Mouse (Mus musculus) neural tube, embryonic 10.5 days (tissue): Measurements from ENCODE around the gene Rrm2.
"Not testable (repeated sequence)": the region's sequence is repeated elsewhere in the genome, so short reads cannot be mapped to it uniquely, and the experiment has no call there.

Experiments used
- DNase-seq: peaks from one replicate; pipeline ENCODE4 v3.0.0-alpha.2; 2017; ENCODE audit warnings: low spot score; ENCODE audit errors: extremely low spot score

The Rrm2 gene

GRCm38 (mm10) chr12:24707954-24708823 is at the start of gene Rrm2:
Gene Rrm2 (plus strand): TSS chr12:24708241.
- peak; percentile 98 for DNase-seq

DNA sequence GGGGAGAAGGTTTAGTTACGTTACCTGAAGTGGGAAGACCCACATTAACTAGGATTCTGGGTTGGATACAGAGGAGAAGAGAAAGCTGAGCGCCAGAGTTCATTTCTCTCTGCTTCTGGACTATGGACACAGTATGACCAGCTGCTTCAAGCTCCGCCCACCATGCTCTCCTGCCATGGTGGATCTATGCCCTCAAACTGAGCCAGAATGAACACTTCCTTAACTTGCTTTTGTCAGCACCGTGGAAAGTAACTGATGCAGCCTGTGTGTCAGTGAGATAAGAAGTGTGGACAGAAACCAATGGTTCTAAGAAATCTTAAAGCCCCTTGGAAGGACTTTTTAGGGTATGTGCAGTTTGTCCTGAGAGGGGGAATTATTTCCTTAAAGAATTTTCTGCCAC is 49.0 kb upstream of the Rrm2 start:
- no peak for DNase-seq

DNA sequence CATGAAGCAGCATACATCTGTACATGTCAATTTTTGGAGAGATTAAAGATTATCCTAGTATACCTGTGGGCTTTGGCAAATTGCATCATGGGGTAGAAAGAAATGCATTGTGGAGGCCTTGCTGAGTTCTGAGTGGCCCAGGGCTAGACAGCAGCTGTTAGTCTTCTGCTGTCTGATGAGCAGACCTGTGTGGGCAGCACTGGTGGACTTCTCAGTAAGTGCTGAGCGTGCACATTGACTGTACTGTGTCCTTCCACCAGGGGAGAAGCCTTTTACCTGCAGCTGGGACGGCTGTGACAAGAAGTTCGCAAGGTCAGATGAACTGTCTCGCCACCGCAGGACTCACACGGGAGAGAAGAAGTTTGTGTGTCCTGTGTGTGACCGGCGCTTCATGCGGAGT is 48.1 kb upstream of the Rrm2 start:
- DNase-seq: no peak

DNA sequence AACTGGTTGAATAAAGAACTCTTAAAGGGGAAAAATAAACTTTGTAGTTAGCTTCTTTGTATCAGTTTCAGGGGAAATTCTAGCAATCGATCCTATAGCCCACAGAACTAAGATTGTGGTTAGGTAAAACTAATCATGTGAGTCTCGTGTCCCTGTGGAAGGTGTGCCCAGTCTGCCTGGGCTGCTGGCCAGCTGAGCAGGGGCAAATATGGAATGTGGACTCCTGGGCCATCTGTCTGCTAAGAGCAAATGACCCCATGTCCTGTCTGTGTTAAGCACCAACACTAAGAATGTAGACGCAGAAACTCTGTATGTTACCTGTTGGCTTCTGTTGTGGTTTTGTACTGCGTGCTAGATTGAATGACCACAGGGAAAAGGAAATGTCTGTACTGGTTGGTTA is 46.9 kb upstream of the Rrm2 start:
- no peak for DNase-seq

GRCm38 (mm10) chr12:24662131-24662530 is 45.9 kb upstream of the Rrm2 start:
- DNase-seq: no peak

- DNase-seq: peak; percentile 28
These were observed 27.9 kb upstream of the Rrm2 start for GRCm38 (mm10) chr12:24680096-24680491.

DNA sequence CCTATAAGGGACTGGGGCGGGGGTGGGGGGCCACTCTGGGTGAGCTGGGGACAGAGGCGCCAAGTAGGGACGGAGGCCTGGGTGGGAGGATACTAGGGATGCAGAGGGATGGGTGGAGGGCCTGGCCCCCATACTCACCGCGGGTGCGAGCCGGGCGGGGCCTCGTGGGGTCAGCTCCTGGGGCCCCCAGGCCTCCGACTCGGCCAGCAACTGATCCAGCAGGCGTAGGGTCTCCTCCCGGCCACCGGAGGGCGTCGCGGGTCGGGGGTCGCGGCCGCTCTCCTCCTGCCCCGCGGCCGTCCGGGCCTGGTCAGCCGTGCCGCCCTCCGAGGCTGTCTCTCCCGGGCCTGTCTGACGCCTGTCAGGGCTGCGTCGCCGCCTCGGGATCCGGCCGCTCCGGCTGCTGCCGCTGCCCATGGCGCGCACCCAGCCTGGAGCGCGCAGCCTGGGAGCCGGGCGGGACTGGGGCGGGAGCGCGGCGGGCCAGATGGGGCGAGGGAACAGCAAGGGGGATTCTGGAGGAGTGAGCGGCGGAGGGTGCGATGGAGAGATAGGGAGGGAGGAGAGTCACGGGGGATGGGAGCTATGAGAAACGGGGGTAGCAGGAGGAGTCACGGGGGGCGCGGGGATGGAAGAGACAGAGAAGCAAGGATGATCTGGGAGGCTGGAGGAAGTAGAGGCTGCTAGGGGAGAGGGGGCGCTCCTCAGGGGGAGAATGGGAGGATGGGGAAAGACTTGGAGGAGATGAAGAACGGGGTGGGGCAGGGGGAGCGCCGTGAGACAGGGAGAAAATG is 27.4 kb upstream of the Rrm2 start:
- DNase-seq: peak; percentile 64

- DNase-seq: peak; percentile 32
These were observed 26.6 kb upstream of the Rrm2 start, which contains the start of gene Cys1 for GRCm38 (mm10) chr12:24681286-24682023. Gene Cys1 (minus strand): TSS chr12:24681813.

- DNase-seq: no peak
These were observed 25.5 kb upstream of the Rrm2 start for GRCm38 (mm10) chr12:24682563-24682962.

GRCm38 (mm10) chr12:24683461-24683860 is 24.6 kb upstream of the Rrm2 start:
- no peak for DNase-seq

- DNase-seq: no peak
These were observed 21.9 kb upstream of the Rrm2 start for GRCm38 (mm10) chr12:24686038-24686695.

GRCm38 (mm10) chr12:24686696-24687346 is 21.2 kb upstream of the Rrm2 start:
- no peak for DNase-seq

DNA sequence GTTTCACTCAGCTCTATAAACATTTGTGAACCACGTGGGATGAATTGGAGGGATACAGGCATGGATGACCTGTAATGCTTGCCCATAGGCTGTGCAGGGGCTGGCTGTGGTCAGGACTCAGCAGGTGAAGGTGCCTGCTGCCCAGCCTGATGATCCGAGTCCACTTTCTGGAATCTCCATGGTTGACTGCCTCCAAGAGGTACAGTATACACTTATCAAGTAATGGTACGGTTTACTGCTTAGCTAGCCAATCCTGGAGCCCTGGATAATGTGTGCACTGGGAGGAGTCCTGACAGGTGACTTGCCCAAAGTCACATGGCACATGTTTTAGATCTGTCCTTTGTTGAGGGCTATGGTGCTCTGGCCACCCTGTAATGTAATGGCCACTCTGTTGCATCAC is 17.7 kb upstream of the Rrm2 start:
- DNase-seq: no peak

DNA sequence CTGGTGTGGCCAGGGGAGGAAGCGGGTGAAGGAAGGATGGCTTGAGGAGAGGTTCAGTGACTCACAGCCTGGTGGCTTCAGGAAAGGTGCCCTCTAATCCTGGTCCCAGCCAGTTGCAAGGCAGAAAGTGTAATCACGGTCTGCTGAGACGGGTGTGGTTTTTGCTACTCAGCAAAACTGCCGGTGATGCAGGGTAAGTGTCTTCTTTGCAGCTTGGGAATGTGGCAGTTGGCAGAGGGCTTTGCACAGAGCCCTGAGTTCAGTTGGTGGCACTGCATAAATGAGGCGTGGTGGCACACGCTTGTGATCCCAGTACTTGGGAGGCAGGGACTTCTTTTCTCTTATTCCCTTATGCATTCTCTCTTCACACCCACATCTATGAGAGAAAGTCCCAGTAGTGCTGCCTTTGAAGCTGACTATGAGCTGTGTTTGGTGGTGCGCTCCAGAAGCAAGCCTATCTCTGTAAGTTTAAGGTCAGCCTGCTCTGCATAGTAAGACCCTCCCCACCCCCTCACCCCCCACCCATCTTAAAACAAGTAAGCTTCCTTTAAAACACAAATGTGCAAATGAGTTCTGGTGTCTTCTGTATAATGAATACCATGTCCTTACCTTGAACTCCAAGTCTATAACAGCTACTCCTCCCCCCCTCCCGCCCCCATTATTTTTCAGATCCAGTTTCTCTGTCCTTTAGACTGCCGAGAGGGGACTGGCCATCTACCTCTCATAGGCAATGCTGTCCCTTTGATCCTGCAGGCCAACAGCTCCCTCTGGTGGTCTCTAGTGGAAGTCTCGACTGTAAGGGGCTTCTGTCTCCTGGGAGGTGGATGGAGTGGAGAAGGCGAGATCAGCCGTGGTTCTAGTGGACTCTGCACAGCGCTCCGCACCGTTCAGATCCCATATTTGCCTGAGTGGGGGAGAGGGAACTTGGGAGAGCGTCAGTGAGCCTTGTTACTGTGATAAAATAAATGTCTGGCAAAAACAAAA is 11.2 kb upstream of the Rrm2 start:
- DNase-seq: peak; percentile 87

GRCm38 (mm10) chr12:24697484-24698204 is 10.4 kb upstream of the Rrm2 start:
- no peak for DNase-seq

DNA sequence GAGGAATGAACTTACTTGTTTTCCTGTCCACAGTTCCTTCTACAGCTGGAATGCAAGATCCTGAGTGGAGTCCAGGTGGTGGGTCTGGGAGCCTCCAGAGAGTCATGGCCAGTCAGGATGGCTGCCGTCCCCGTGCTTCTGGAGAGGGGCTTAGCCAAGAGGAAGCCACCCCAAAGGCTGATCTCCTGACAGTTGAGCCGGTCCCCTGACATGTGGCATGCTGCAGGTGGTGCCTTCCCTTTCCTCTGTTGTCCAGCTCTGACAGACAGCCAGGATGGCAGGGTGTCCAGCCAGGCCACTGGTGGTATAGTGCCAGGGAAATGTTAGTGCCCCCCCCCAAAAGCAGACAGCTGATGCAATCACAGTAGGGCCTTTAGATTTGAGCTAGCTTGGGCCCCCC is 9.5 kb upstream of the Rrm2 start:
- DNase-seq: no peak

- no peak for DNase-seq
These were observed 8.5 kb upstream of the Rrm2 start for GRCm38 (mm10) chr12:24699578-24699977.

- not testable (repeated sequence) for DNase-seq
These were observed 6.4 kb upstream of the Rrm2 start for GRCm38 (mm10) chr12:24701621-24702020.

DNA sequence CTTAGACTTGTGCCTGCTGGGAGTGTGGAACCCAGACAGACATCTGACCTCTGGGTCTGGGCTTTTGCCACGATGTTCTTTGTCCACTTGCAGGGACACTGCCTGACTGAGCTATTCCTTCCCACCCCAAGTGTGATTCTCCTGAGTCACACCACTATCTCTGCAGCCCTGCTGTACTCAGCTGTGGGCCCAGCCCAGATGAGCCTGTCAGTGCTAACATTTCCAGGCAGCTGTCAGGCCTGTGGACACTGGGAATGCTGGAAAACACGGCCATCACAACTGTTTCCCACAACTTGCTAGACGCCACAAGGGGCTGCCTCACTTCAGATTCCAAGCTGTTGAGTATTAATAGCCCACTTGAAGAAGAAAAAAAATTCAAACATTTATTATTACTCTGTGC is 5.0 kb upstream of the Rrm2 start:
- DNase-seq: no peak
